Mouse (Mus musculus) neural tube, embryonic 10.5 days (tissue): ENCODE measurements around the gene Kcnc3.
A peak's percentile ranks its signal among the peaks of the same experiment; 100 is the strongest.

Experiments used
- DNase-seq: peaks from one replicate; pipeline ENCODE4 v3.0.0-alpha.2; 2017; ENCODE audit warnings: low spot score; ENCODE audit errors: extremely low spot score

The Kcnc3 gene

DNA sequence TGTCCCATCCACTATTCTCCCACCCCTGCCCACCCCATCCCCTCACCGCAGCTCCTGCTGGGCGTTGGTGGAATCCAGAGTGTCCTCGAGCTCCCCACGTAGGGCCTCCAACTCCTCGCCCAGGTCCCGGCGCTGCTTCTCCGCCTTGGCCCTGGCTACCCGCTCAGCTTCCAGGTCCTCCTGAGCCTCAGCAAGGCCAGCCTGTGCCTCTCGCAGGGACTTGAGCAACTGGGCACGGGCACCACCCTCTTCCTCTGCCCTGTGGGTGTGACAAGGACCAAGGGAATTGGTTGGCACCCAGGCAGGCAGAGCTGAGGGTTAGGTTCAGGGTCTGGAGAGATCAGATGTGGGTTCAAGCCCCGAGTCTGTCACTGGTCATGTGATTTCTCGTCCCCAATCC lies 36.5 kb downstream of the Kcnc3 start:
- DNase-seq = no peak

DNA sequence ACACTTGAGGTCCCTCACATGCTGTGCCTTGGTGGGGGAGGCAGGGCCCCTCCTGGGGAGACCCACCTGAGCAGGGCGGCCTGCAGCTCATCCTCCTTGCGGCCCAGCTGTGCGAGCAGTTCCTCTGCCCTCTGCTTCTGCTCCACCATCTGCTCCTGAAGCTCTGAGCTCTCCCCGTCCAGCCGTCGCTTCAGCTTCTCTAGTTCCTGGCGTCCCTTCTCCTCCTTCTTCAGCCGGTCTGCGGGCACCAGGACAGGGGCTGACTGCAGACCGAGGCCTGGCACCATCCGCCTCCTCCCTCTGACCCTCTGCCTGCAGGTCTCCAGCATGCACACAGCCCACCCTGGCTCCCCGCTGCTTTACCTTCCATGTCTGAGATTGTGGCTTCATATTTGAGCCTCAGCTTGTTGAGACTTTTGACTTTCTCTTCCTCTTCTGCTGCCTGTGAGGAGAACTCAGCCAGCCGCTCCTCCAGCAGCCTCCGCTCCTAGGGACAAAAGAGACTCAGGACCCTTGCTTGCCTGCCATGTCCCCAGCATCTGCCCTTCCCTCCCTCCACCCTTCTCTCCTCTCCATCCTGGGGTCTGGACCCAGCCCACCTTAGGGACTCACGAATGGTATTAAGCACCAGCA lies 38.1 kb downstream of the Kcnc3 start:
- no peak for DNase-seq

DNA sequence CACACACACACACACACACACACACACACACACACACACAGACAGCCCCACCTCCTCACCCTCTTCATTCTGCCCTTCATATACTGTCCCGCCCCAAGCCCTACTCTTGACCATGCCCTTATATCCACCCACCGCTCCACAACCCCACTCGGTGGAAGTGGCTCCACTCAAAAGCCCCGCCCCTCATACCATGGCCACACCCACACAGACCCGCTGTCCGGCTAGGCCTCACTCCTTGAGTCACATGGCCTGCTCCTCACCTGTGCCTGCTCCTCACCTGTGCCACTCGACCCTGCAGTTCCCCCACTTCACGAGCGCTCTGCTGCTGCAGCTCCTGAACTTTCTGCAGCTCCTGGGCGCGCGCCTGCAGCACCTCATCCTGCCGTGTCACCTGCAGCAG lies 40.0 kb downstream of the Kcnc3 start:
- DNase-seq = no peak

DNA sequence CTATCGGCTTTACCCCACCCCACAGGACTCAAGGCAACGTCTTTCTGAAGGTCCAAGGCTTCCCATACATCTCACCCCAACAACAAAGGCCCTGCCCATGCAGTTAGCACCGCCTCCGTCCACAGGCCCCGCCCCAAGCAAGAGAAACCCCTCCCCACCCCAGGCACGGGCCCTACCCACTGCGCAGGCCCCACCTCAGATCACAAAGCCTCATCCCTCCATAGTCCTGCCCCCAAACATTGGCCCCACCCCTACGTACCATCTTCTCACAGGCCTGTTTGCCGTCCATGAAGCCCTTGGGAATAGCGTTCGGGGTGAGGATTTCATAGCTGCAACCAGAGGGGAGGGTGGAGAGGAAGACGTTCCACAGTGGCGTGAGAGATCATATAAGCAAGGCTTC lies 42.2 kb downstream of the Kcnc3 start:
- no peak for DNase-seq

DNA sequence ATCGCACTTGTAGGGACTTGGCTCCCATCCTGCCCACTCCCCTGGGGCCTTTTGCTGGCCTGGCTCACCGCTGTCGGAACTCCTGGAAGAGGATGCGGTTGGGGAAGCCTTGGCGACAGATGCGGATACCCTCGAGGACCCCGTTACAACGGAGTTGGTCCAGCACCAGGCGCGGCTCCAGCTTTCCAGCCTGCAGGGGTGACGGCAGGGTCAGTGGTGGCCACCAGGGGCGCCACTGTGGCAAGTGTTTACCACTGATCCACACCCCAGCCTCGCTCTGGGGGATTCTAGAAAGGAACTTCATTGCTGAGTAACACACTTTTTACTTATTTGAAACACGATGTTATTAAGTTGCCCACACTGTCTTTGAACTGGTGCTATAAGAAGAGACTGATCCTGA lies 42.9 kb downstream of the Kcnc3 start:
- no peak for DNase-seq

DNA sequence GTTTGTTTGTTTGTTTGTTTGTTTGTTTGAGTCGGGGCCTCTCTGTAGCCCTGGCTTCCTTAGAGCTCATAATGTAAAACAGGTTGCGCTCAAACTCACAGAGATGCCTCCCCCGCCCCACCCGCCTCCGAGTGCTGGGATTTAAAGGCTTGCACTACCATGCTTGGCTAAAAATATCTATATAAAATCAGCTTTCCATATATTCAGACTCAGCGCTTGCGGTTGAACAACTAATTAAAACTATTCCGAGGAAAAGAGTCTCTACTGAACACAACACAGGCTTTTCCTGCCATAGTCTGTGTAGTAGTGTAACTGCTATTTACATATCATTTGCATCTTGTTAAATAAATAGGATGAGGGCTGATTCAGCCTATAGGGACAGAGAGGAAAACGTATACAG lies 46.2 kb downstream of the Kcnc3 start:
- no peak for DNase-seq

DNA sequence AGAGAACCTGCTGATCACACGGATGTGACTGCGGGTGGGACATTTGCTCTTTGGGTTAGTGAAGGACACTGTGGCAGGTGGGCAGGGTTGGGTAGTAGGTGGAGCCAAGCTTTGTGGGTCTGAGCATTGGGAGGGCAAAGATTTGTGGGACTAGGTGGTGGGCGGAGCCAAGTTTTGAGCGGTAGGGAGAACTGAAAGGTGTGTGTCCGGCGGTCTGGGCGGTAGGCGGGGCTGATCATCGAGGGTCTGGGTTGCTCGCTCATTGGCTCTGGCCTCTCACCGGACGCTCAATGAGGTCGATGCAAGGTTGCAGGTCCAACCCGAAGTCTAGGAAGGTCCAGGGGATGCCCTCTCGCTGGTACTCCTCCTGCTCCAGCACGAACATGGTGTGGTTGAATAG lies 48.2 kb downstream of the Kcnc3 start:
- DNase-seq = no peak

DNA sequence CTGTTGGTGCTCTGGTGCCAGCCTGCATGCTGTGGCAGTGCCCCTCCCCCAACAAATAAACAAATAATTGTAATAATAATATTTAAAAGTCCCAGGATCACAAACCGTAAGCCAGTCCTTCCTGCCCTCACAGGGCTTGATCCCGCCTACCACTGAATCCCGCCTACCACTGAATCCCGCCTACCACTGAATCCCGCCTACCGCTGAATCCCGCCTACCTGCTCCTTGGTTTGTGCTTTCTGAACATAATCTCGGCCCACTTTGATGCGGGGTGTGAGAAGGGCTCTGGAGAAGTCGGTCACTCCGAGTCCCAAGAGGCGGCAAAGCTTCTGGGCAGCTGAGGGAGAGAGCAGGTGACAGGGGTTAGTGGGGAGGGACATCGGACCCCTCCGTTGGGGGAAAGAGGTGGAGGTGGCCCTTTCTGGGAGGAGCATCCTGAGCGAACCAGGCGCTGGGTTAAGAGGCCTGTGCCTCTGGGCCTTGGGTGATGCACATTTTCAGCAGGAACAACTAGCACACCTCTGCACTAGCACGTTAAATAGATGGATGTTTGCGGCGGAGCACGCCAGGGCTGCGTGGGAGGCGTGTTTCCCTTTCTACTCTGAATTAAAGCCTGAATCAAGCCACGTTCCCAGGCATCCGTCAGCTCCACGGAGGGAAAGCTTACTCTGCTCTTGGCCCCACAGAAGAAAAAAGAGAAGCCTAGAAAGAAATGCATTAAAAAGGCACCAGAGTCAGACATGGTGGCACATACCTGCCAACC lies 50.6 kb downstream of the Kcnc3 start:
- DNase-seq = no peak

DNA sequence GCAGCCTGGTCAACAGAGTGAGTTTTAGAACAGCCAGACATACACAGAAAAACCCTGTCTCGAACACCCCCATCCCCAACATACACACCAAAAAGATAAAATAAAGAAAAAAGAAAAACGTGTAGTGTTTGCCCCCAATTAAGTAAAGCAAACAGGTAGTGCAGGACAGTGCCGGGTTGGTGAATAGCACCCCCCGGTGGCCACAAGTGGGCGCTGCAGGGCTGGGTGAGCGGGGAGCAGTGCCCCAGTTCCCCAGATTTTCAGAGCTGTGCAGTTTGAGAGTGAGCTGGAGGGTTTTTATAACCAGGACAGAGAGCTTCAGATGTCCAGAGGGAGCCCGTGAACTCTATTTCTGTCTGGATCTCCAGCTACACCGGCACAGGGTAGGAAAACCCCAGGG lies 51.4 kb downstream of the Kcnc3 start:
- DNase-seq = no peak

DNA sequence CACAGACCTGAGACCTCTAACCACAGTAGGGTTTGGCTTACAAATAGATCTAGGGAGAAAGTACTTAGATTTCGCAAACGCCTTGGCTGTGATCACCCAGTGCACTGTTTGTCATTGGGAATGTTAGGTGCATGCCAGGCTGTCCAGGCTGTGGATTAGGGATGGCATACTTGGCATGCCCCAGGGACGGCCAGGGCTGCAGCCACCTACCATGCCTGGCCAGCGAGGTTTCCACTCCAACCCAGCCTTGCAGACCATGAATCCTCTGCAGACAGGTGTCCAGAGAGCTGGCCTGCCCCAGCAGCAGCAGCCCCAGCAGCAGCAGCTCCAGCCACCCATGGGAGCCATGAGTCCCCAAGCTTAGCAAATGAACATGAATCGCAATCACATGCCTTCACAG lies 54.8 kb downstream of the Kcnc3 start:
- DNase-seq = no peak

DNA sequence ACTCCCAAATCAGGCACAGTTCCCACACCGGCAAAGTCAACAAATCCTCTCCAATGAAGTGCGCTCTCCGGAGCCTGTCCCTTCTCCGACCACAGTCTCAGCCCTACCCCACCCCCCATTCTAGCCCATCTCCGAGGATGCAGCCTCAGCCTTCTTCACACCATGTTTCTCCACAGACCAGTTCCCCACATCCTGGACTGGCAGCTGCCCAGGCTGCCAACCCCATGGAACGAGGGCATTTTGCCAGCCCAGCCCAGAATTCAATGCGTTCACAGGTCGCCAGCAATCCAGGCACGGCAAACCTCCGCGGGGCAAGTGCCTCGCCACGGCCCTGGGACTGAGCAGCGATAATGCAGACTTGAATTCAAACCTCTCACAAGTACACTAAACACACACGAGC lies 55.5 kb downstream of the Kcnc3 start:
- DNase-seq = no peak

DNA sequence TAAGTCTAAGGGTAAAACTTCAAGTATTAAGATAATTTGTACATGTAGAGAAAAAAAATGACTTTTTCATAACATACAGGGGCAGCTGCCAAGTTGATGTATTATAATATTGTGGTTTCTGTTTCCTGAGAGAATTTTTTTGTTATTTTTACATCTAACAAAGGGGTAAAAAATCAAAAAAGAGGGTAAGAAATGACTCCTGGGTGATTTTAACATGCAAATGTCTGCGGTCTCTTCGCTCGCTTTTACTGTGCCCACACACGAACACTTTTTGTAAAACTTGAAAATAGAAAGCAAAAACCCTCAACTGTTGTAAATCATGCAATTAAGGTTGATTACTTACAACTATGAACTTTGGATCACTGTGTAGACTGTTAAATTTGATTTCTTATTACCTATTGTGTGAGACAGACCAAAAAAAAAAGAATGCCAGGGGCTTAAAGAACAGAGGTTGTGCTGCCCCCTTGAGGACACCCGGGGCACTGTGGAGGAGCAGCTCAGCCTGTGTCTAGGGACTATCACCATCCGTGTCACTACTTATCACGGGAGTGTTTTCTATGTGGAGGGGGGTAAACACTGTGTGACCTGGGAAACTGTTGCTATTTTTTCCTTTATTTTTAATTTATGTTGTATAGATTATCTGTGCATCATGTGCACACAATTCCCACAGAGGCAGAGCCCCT lies 56.7 kb downstream of the Kcnc3 start:
- DNase-seq = peak; percentile 55

DNA sequence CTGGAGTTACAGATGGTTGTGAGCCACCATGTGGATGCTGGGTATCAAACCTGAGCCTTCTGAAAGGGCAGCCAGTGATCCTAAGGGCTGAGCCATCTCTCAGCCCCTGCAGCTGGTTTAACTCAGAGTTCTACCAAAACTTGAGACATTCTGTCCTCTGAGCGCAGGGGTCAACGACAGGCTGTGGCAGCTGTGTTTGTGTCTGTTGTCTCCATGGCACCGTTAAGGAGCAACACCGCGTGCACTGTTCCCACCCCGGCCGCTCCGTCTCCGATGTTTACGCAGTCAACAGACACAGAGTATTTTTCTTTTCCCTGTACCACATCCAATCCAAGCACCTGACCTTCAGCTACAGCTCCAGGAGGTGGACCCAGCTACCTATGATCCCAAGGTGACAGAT lies 57.3 kb downstream of the Kcnc3 start:
- DNase-seq = no peak

DNA sequence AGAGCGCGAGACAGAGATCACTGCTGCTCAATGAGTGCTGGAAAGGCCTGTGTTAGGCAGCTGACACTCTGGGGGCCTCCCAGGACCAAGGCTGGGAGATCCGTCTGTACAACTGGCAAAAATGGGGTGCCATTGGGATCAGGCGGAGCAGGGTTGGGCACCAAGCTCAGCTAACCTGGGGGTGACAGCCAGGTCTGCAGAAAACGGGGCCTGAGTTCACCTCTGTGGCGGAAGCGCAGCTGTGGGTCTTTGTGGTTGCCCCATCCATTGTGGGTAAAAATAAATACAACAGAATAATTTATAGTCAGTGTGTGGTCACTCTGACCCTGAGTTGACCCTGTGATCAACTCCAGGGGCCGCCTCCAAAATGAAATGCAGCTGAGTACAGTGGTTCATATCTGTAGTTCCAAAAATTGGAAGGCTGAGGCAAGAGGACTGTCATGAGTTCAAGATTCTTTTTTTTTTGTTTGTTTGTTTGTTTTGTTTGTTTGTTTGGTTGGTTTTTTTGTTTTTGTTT lies 58.7 kb downstream of the Kcnc3 start:
- DNase-seq = no peak

DNA sequence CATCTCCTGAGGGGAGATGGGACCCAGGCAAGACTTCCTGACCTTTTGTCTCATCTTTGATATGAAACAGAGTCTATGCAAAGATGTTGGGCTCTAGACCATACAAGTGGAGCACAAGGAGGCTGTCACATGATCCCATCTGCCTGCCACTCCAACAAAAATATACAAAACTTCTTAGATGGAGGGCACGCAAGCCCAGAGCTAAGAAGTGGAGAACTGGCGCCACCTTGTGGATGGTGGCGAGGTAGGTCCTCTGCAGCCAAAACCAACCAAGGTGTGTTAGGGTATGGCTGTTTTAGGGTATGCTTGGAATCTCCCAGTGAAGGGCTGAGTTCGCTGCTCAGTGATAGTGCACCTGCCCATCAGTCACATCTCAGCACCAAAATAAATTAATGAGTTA lies 59.5 kb downstream of the Kcnc3 start:
- peak; percentile 52 for DNase-seq

DNA sequence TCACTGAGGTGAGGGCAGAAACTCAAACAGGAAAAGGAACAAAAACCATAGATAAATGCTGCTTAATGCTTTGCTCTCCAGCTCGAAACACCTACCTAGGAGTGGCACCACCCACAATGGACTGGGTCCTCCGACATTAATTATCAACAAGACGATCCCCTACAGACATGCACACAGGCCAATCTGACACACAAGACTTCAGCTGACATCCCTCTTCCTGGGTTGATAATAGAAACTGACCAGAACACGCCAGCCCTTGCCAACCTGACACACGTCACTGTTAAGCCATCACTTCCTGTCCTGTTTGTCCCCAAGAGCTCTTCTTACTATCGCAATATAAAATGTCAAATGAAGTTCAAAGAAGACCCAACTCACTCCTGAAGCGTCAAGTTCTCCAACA lies 61.0 kb downstream of the Kcnc3 start:
- no peak for DNase-seq

DNA sequence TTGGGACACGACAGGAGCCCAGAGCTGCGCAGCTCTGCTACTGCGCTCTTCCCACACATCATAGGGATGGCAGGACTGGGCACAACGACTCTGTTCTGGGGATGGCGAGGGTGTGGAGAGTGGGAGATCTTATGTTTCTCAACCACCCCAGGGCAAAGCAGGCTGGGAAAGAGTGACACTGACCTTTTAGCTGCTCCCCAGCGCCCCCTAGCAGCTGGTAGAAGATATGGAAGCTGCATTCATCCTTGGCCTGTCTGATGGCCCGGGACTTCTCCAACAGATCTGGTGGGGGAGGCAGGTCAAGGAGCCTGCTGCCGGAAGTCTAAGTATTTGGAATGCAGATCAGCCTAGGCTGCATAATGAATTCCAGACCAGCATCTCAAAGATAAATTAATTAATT lies 63.3 kb downstream of the Kcnc3 start:
- no peak for DNase-seq
